Mouse (Mus musculus) stomach, postnatal 0 days (tissue): Measurements from ENCODE around the gene Pigu. TPM values are rescaled to one million over a fixed set of nuclear protein-coding genes. Genes with fewer than 3 reads are reported as not detected.

Source experiments
- ATAC-seq: fragments of 200-750 bp; cut with Nextera tagmentation; 2 replicates; pipeline ENCODE4 v1.8.0; 2017; ENCODE audit not compliant: low FRiP score, low TSS enrichment
- DNase-seq: peaks from one replicate; pipeline ENCODE4 v3.0.0-alpha.2; 2016; ENCODE audit warnings: low spot score
- H3K27ac ChIP-seq: fragments of 300-500 bp; sonication (generic); replicated peaks from 2 replicates; pipeline ENCODE4 v1.5.1; 2014; ENCODE audit warnings: mild to moderate bottlenecking, control low read depth
- H3K27me3 ChIP-seq: fragments of 300-500 bp; sonication (generic); 2 replicates; pipeline ENCODE4 v1.6.1; 2014; ENCODE audit warnings: low read length; ENCODE audit not compliant: control insufficient read depth, insufficient read depth
- H3K36me3 ChIP-seq: fragments of 300-500 bp; sonication (generic); 2 replicates; pipeline ENCODE4 v1.6.1; 2014; ENCODE audit warnings: low read length, mixed read lengths; ENCODE audit not compliant: control insufficient read depth, insufficient read depth
- H3K4me1 ChIP-seq: fragments of 300-500 bp; sonication (generic); replicated peaks from 2 replicates; pipeline ENCODE4 v1.6.1; 2014; ENCODE audit warnings: antibody characterized with exemption; ENCODE audit not compliant: control insufficient read depth, insufficient read depth
- H3K4me2 ChIP-seq: fragments of 300-500 bp; sonication (generic); replicated peaks from 2 replicates; pipeline ENCODE4 v1.6.1; 2014; ENCODE audit warnings: low read depth, mild to moderate bottlenecking, control low read depth, moderate library complexity
- H3K4me3 ChIP-seq: fragments of 300-500 bp; sonication (generic); 2 replicates; pipeline ENCODE4 v1.5.1; 2014; ENCODE audit warnings: low read depth, low read length, control low read depth
- H3K9ac ChIP-seq: fragments of 300-500 bp; sonication (generic); 2 replicates; pipeline ENCODE4 v1.6.1; 2014; ENCODE audit warnings: mild to moderate bottlenecking, low read length, control low read depth, mixed read lengths
- H3K9me3 ChIP-seq: fragments of 300-500 bp; sonication (generic); 2 replicates; pipeline ENCODE4 v1.6.1; 2016; ENCODE audit warnings: low read length; ENCODE audit not compliant: control insufficient read depth
- CTCF ChIP-seq: IDR thresholded peaks from 2 replicates; pipeline ENCODE4 v1.5.1; 2016; ENCODE audit warnings: antibody characterized with exemption, low read depth, mild to moderate bottlenecking, moderate library complexity
- EP300 ChIP-seq: optimal IDR thresholded peaks from 2 replicates; pipeline ENCODE3; 2016; ENCODE audit warnings: antibody characterized with exemption
- WGBS: fragments of 180-500 bp; shearing (Covaris S2); extraction: QIAGEN DNeasy Blood & Tissue Kit; methylation state at CpG from one replicate; pipeline ENCODE4 v1.1.7; 2014; 5-methylcytosine and 5-hydroxymethylcytosine counted together
- polyA plus RNA-seq: library from polyadenylated mRNA; unstranded; fragments of >200 nt; fragmentation: Nextera tagmentation; extraction: Ambion mirVana; gene quantifications from 2 replicates; pipeline ENCODE4 v1.2.1, GENCODE M21; 2015

Gene Pigu
- polyA plus RNA-seq, 1 experiment from 2014 or later, result 36.1 TPM

DNA sequence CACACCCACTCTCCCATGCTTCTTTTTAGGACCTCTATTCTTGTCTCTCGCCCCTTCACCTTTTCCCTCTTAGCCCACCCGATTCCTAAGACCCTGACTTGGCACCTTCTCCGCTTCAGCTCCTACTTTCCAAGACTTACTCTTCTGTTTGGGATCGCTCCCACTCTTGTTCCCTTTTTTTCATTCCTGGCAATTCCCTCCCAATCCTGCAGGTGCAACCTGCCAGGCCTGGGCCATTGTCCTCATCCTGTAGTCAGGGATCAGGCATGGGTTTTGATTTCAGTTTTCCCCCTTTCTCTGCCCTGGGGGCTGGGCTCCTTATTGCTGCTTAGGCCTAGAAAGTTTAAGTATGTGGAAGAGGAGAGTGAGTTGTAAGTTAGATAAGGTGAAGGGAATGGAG is 29.8 kb upstream of the Pigu start:
- DNase-seq (no peak), ATAC-seq (no peak)
- no peaks in the 10 kb centered on the region for H3K27me3 ChIP-seq
- WGBS, result 73% methylated on average over 4 of the region's 4 CpGs
- no peak overlapping the region for H3K9ac ChIP-seq
- H3K4me1 ChIP-seq, result 0 out of 2 replicates have a peak, but pooled peaks cover 4% of the 10 kb centered on the region
- TF ChIP-seq CTCF, result no peak
- no peak for TF ChIP-seq EP300
- peaks cover 9% of the 10 kb centered on the region for H3K36me3 ChIP-seq
- H3K4me3 ChIP-seq, result no peak overlapping the region
- H3K27ac ChIP-seq, result no peak overlapping the region
- no peaks in the 10 kb centered on the region for H3K9me3 ChIP-seq
- no peak overlapping the region for H3K4me2 ChIP-seq

GRCm38 (mm10) chr2:155386534-155386899 is 29.3 kb upstream of the Pigu start:
- H3K4me3 ChIP-seq, result no peak overlapping the region
- WGBS, result 34% methylated on average over 27 of the region's 27 CpGs

GRCm38 (mm10) chr2:155385731-155386533 is 28.7 kb upstream of the Pigu start:
- Histone ChIP-seq H3K4me1 (peaks cover 4% of the 10 kb centered on the region; the same call in 1 of the 2 replicates), H3K9me3 (no peaks in the 10 kb centered on the region), H3K27me3 (no peaks in the 10 kb centered on the region), H3K27ac (no peak overlapping the region), H3K36me3 (peaks cover 9% of the 10 kb centered on the region), H3K4me2 (no peak overlapping the region), H3K4me3 (no peak overlapping the region), H3K9ac (no peak overlapping the region)
- peak; percentile 19 for DNase-seq
- no peak for TF ChIP-seq EP300
- TF ChIP-seq CTCF, result no peak
- no peak for ATAC-seq
- 47% methylated on average over 18 of the region's 18 CpGs for WGBS

More at GRCm38 (mm10) chr2:155386534-155386899, 29.3 kb upstream of the Pigu start:
- no peaks in the 10 kb centered on the region for H3K27me3 ChIP-seq
- no peak overlapping the region for H3K9ac ChIP-seq
- no peak for DNase-seq
- no peaks in the 10 kb centered on the region for H3K9me3 ChIP-seq
- peaks cover 9% of the 10 kb centered on the region for H3K36me3 ChIP-seq
- no peak overlapping the region for H3K27ac ChIP-seq
- TF ChIP-seq EP300 (no peak), CTCF (no peak)
- H3K4me1 ChIP-seq, result 0 out of 2 replicates have a peak, but pooled peaks cover 4% of the 10 kb centered on the region
- ATAC-seq, result no peak
- H3K4me2 ChIP-seq, result no peak overlapping the region

DNA sequence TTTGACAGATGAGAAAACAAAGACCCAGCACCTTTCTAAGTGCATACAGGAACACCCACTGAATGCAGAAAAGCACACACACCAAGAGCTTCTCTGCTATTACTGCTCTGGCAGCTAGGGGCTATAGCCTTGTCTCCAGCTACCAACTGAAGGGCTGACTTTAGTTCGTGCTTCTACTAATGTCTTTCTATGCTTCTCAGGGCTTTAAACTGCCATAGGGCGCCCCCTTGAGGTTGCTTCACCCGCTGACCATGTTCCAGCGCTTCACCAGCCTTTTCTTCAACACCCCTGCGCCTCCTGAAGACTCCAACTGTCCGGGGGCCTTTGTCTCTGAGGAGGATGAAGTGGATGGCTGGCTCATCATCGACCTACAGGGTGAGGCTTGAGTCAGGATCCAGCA is 27.9 kb upstream of the Pigu start:
- ATAC-seq (peak; percentile 27; the same call in 1 of the 2 replicates), DNase-seq (peak; percentile 86)
- no peak overlapping the region for H3K9ac ChIP-seq
- no peaks in the 10 kb centered on the region for H3K9me3 ChIP-seq
- H3K4me3 ChIP-seq, result no peak overlapping the region
- peak; percentile 90 for TF ChIP-seq CTCF
- TF ChIP-seq EP300, result no peak
- H3K27ac ChIP-seq, result no peak overlapping the region
- no peaks in the 10 kb centered on the region for H3K27me3 ChIP-seq
- H3K4me1 ChIP-seq, result peaks cover 4% of the 10 kb centered on the region; the same call in 1 of the 2 replicates
- H3K4me2 ChIP-seq, result no peak overlapping the region
- WGBS, result 28% methylated on average over 7 of the region's 7 CpGs
- H3K36me3 ChIP-seq, result peaks cover 9% of the 10 kb centered on the region

DNA sequence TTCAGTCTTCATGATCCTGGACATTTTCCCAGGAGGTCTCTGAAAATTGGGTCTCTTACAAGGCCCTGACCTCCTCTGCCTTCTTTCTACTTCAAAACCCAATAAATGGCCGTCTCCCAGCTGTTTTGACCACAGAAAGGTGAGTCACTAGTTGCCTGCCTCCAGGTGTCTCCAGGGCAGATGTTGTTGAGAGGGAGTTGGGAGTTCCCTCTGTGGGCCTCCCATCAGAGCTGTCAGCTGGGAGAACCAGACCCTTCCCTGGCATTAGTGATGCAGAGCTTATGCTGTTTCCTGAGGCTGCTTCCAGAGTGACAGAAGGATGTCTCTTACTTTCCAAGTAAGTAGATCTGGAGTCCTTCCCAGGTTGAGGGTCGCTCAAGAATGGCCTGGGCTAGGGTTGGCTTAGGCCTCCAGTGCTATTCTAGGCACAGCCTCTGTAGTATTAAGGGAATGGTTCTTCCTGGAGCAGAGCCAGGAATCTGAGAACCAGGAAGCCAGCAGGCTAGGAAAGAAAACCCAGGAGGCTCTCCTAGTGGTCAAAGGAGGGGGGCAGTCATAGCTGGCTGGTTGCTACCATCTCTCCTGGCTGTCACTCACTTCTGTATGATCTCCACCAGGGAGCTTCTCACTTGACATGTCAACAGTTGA is 25.7 kb upstream of the Pigu start:
- TF ChIP-seq CTCF, result peak; percentile 43
- no peak for TF ChIP-seq EP300
- Histone ChIP-seq H3K4me1 (peaks cover 4% of the 10 kb centered on the region; the same call in 1 of the 2 replicates), H3K4me2 (peak overlapping the region; percentile 86), H3K27ac (peak overlapping the region; percentile 99), H3K36me3 (peaks cover 3% of the 10 kb centered on the region), H3K27me3 (no peaks in the 10 kb centered on the region), H3K9me3 (no peaks in the 10 kb centered on the region), H3K4me3 (peak overlapping the region; percentile 84), H3K9ac (no peak overlapping the region)
- ATAC-seq (no peak), DNase-seq (peak; percentile 46)
- WGBS, result 47% methylated on average over 2 of the region's 2 CpGs
